Mouse (Mus musculus) adrenal gland, postnatal 14 days (tissue): Measurements from ENCODE around the gene S100b. TPM values are rescaled to one million over a fixed set of nuclear protein-coding genes. Genes with fewer than 3 reads are reported as not detected.
A peak's percentile ranks its signal among the peaks of the same experiment; 100 is the strongest.

ENCODE experiments used
- DNase-seq: peaks from one replicate; pipeline ENCODE4 v3.0.0; 2021; ENCODE audit warnings: mixed read lengths
- microRNA-seq, 2 experiments: library from miRNA; unstranded; fragments of <30 nt; microRNA quantifications; one replicate each; pipeline ENCODE4 v1.2.0; 2021
- total RNA-seq: library from RNA; stranded (reverse); gene quantifications from 2 replicates; pipeline ENCODE4 v1.2.3, GENCODE M21; 2021

S100b gene
- total RNA-seq, 1 experiment from 2014 or later, result 82.5 TPM

DNA sequence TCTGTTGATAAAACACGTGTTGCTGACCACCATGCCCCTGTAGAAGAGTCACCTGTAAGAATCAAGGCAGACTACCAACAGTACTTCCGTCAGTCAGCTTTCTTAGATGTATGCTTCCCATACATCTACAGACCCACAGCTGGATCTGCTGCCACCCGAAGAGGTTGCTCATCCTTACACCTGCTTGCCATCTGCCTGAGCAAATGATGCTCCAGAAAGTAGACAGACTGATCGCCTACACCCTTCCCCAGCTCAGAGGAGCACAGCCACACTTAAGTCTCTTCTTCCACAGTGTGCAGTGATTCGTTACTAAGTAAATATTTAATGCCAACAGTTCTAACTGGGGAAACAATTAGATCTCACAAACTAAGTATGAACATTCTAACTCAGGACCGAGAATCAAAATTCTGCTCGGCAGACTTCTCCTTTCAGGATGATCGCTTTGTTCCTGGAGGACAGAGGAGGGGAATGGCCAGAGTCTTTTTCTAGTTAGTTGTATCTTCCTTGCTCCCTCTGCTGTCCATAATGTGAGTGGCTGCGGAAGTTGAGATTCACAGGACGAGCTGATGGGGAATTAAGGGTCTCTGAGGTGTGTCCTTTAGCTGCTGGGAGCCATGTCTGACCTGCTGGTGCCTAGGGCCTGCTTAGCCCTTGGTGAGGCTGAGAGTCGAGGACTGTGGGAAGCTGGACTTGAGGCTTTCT, 6.9 kb downstream of the S100b start:
- no peak for DNase-seq

DNA sequence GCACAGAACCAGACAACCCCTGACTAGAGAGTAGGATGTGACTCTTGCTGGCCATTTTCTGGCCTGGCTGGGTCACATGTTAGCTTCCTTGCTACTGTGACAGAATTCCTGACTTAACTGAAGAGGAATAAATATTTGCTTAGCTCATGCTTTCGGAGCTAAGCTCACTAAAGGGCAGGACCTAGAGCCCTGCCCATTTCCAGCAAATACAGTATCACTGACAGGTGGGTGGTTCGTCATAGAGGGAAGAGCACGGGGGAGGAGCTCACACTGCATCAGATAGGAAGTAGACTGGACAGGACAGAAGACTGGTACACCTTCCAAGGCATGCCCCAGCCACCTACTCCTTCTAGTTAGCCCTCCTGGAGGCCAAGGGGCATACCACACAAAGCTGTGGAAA, 7.8 kb downstream of the S100b start:
- DNase-seq, result no peak

DNA sequence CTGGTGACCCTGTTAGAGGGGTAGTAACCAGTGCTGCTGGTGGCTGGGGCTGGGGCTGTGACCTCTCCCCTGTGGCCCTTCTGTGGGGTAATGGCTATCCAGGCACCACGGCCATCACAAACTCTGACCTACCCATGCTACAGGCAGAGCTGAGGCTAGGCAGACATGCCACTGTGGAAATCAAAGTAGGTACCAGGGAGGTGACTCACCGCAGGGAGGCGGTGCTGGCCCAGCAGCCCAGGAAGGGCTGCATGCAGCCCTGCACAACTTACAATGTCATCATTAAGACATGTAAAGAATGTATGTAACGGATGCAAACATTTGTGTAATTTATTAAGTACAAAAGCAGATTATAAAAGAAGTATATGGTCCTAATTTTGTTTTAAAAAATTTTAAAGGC, 8.8 kb downstream of the S100b start:
- DNase-seq, result no peak

DNA sequence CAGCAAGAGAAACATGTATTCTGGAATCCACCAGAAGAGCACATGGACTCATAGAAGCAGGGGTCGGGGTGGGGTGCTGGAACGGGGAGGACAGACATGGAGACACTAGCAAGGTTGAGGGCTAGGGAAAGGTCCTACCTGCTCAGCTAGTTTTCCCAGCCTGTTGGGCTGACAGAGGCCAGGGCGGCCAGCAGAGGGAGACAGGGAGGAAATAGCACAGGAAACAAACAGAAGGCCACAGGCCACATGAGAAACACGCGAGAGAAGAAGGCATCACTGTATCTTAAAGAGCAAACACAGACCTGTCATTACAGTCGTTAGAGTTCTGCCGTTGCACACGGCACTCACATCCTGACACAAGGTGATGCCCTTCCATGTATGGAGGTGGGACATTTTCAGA, 17.6 kb downstream of the S100b start:
- peak; percentile 60 for DNase-seq

DNA sequence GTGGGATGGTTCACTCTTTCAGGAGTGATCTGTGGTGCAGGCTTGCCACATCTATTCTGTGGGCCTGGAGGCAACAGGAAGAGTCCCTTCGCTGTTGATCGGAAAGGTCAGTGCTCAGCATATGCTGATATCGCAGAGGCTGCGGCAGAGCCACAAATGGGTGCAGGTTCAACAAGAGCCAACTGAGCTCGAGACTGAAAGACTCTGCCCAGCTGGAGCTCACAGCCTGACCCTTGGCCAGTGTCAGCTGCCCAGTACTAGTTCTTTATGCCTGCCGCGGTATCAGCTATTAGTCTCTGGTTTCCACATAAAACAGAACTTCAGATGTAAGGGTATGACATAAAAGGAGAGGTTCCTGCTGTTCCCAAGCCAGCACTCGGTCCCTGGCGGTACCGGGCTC, 21.6 kb downstream of the S100b start:
- no peak for DNase-seq

DNA sequence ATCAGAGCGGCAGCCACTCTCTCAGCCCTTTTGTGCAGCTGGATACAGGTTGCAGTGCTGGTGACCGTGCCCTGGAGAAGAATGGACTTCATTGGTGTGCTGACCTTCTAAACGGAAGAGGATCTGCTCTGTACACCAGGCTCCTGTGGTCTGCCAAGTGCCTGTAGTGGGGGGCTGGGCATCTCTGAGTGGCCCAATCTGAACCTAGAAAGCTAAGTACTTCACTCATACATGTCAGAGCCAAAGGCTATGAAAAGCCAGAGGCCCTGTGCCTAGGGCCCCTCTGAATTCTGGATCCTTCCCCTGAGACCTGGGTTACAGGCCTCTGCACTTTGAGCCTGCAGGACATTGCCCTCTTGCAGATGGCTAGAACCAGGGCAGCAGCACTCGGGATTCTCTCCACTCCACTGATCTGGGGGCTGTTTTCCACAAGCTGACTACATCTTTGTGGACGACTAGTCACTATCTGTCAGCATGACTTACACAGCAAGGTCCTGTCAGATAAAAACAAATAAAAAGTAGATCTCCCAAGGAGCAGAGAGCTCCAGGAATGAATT, 25.0 kb downstream of the S100b start:
- DNase-seq, result no peak

DNA sequence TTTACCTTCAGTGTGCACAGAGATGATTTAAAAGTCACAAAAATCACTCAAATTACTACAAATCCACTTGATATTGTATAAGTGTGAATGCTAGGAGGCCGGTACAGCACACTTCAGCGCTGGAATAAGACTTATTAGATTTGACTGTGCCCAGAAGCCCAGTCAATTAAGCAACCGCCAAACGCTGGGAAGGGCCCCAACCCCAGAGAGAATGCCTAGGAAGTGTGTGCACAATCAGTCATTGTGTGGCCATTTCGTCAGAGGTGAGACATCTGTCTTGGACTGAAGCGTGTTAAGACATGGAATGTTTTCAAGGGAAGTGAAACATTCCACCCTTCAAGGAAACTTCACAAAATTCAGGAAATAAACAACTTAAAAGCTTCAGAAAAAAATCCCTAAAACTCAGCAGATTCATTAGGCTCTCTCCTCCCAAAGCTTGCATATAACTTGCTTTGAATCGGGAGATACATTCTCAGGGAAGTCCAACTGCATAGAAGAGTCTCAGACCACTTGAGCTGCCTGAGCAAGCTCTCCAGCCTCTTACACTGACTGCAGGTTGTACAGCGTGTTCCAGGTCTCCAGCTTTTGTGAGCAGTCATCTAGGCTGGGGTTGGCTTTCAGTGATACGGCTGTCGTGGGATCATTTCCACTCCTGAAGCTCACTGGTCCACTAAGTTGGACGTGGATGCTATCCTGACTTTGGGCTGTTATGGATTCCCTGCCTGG, 34.8 kb downstream of the S100b start:
- no peak for DNase-seq

DNA sequence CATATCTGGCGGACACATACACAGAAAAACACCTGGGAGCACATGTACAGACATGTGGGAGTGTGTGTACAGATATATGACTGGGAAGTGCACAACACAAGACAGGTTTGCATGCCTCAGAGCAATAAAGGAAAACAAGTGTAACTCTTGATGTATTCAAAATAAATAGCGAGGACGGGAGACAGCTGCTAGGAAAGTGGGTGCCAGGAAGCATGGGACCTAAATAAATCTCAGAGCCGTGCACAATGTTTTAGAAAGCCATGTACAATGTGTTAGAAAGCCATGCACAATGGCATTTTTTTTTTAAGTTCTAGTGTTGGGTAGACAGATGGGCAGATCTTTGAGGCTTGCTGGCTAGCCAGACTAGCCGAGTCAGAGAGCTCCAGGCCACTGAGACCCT, 35.4 kb downstream of the S100b start:
- DNase-seq, result no peak

DNA sequence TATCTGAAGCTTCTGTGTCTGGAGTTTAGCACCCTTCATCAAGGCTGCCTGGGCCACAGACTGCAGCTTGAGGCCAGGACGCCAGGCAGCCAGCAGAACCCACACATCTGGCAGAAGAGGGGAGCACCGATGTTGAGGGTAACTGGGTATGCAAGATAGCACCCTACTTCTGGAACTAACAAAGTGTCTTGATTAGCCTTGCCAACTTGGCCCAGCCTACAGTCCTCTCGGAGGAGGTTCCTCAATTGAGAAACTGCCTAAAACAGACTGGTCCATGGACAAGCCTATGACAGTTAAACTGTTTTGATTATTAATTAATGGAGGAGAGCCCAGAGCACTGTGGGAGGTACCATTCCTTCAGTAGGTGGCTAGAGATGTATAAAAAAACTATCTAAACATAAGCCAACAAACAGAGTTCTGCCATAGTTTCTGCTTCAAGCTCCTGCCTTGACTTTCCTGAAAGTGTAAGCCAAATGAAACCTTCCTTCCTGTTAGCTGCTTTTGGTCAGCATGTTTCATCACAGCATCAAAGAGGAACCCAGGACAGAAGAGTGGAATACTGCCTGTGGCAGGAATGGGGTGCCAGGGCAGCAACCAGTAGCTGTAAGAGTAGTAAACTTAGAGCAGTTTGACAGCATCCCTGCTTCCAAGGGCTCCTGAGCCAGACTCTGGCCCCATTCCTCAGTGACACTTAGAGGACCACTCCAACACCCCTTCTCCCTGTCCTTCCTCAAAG, 36.5 kb downstream of the S100b start:
- DNase-seq, result no peak

DNA sequence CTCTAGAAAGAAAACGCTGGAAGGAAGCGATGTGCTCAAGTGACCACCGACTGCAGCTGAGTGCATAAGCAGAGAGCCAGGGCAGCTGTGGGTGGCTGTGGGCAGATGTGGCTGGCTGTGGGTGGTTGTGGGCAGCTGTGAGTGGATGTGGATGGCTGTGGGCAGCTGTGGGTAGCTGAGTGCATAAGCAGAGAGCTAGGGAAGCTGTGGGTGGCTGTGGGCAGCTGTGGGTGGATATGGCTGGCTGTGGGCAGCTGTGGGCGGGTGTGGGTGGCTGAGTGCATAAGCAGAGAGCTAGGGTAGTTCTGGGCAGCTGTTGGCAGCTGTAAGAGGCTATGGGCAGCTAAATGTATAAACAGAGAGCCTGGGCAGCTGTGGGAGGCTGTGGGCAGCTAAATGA, 39.6 kb downstream of the S100b start:
- DNase-seq, result no peak

DNA sequence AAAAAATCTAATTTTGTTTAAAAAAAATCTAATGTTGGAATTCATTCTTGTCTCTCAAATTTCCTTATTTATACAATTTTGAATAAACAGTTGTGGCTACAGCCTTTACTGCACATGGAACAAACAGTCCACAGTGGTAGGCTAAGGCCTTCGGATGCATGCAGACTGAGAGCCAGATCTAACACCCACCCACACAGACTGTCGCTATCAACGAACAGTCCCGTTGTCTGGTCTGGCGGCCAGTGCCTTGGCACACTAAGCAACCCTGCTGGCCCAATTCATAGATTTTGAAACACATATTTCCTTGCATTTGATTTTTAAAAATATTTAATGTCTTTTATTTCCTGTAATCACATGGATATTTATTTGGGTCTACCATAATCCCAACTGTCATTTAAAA, 46.5 kb downstream of the S100b start:
- DNase-seq, result no peak

DNA sequence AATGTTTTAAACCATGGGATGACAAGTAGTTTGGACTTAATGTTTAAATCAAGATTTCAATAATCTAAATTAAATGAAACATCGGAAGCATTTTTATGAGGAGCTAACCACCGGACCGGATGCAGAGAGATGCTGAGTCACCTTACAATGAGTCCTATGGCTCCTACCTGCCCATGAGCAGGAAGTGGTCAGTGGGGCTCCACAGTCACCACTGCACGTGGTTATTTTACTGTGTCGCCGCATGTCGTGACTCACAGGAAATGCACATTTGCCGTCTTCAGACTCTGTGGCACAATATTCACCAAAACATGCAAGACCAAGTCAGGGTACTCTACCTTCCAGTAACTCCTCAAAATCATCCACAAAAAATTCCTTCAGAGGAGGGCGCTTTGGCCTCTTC, 53.1 kb downstream of the S100b start:
- DNase-seq, result no peak

Small RNA genes lying within 50 kb of the gene (microRNA-seq; reads per million reads assigned to microRNA genes)
- gene Mir678, result 0 reads per million in 2 experiments

Other genes with a start within 250 kb of the S100b start
- 8.8 and 11.5 TPM in 2 replicates for gene Zfp280b, start 221.2 kb upstream of the S100b start, total RNA-seq
- gene Slc5a4b, start 142.9 kb upstream of the S100b start, total RNA-seq, result not detected in 2 replicates
- gene Slc5a4a, start 106.4 kb upstream of the S100b start, total RNA-seq, result not detected in 2 replicates
- 19.3 and 19.6 TPM in 2 replicates for gene Prmt2, start 16.0 kb upstream of the S100b start, total RNA-seq
- gene Dip2a, start 91.4 kb downstream of the S100b start, total RNA-seq, result 31.1 and 31.6 TPM in 2 replicates
- gene AC141477.1, start 186.6 kb downstream of the S100b start, total RNA-seq, result not detected in 2 replicates
- 18.6 and 20.1 TPM in 2 replicates for gene Pcnt, start 188.9 kb downstream of the S100b start, total RNA-seq
- gene 2610028H24Rik, start 195.2 kb downstream of the S100b start, total RNA-seq, result not detected in 2 replicates
- gene Mcm3ap, start 215.1 kb downstream of the S100b start, total RNA-seq, result 27.2 and 34.4 TPM in 2 replicates
- gene Ybey, start 215.3 kb downstream of the S100b start, total RNA-seq, result 2.9 and 3.4 TPM in 2 replicates